Mouse (Mus musculus) spleen, adult 2 months (tissue): ENCODE data around the gene Fbxl17.

Experiments
- CTCF ChIP-seq: fragments of 200-500 bp; IDR thresholded peaks from 2 replicates; pipeline ENCODE4 v1.5.1; 2011; ENCODE audit warnings: mild to moderate bottlenecking, inconsistent platforms; ENCODE audit not compliant: insufficient read depth, insufficient read length, insufficient replicate concordance; ENCODE audit errors: extremely low read depth
- POLR2A ChIP-seq: fragments of 200-500 bp; IDR thresholded peaks from 2 replicates; pipeline ENCODE4 v1.6.1; 2011; ENCODE audit warnings: low read depth, low read length, inconsistent platforms

DNA sequence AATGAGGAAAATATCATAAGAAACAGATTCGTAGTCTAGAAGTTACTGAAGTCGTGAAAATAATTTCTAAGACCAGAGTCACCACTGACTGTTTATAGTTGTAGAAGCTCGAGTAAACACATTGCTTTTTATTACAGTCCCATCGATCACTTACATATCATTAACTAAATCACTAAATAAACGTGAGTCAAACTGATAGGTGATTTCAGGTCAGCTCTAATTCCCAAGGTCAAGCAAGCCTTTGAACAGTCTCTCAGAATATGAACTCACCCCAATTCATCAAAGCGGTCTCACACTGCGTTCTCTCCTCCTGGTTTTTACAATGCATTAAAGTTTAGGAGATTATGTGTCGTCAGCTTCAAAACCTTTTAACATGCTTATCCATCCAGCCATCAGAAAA, 423.2 kb downstream of the Fbxl17 start:
- TF ChIP-seq POLR2A (no peak), CTCF (no peak)
